Mouse (Mus musculus): ENCODE measurements at regions not wholly inside any gene's neighbourhood (a gene's known extent, or its start where the extent isn't known, plus 50 kb on each side); places are given as distances from the start of the nearest gene placed in this dataset.
A peak's percentile ranks its signal among the peaks of the same experiment; 100 is the strongest.

- in situ Hi-C loops (cut with MboI; ENCODE audit: low pct_ligation_motif_present, low pct_unique_long_range_greater_than_20kb, low sequenced_read_pairs) (no loop called here), dilution Hi-C loops (cut with MboI; ENCODE audit: extremely low pct_ligation_motif_present, extremely low pct_unique_long_range_greater_than_20kb, low sequenced_read_pairs) (no loop called here)
- peaks cover 50% of the 10 kb centered on the region for H3K27me3 ChIP-seq (replicated peaks)
- no peak for DNase-seq (ENCODE audit: extremely low read depth)
- no peaks in the 10 kb centered on the region for H3K36me3 ChIP-seq (replicated peaks in 1 of 2; ENCODE audit: control insufficient read depth in 1 of 2, insufficient read depth in 1 of 2, low read length in 1 of 2)
- H3K4me2 ChIP-seq (ENCODE audit: insufficient read depth, low read depth, poor library complexity, severe bottlenecking), result no peak overlapping the region
- H3K9ac ChIP-seq (ENCODE audit: insufficient read depth, low read depth), result no peak overlapping the region
- no peak overlapping the region for H3K27ac ChIP-seq (ENCODE audit: insufficient read depth, low read depth)
- H3K4me3 ChIP-seq (replicated peaks in 1 of 3; ENCODE audit: low read depth in 2 of 3, low read length in 2 of 3, poor library complexity in 1 of 3), result no peak overlapping the region
- H3K79me2 ChIP-seq (replicated peaks; ENCODE audit: control insufficient read depth, extremely low read depth, insufficient read depth, poor library complexity, severe bottlenecking), result no peaks in the 10 kb centered on the region
- peaks cover 0 to 18% of the 10 kb centered on the region in 2 experiments; a peak in 2 of 4 replicates for H3K4me1 ChIP-seq (ENCODE audit: control insufficient read depth in 1 of 2, insufficient read depth in 2 of 2)
- TF ChIP-seq MXI1 (IDR thresholded peaks at IDR 0.05; ENCODE audit: low read depth, low read length) (no peak), JUN (IDR thresholded peaks at IDR 0.05; ENCODE audit: insufficient read depth, low read depth, low read length) (no peak), ETS1 (conservative IDR thresholded peaks at IDR 0.05; ENCODE audit: low read depth, low read length) (no peak), ZMIZ1 (IDR thresholded peaks at IDR 0.05; ENCODE audit: low read depth, low read length) (no peak)
- H3K9me3 ChIP-seq (replicated peaks; ENCODE audit: low read length), result no peaks in the 10 kb centered on the region
Observed at GRCm38 (mm10) chr11:114128841-114129240, 62.0 kb upstream of the Sdk2 start.

- Histone ChIP-seq H3K9ac (ENCODE audit: insufficient read depth, low read depth) (no peak overlapping the region), H3K4me3 (replicated peaks in 1 of 3; ENCODE audit: low read depth in 2 of 3, low read length in 2 of 3, poor library complexity in 1 of 3) (no peak overlapping the region), H3K27ac (ENCODE audit: insufficient read depth, low read depth) (no peak overlapping the region), H3K4me1 (ENCODE audit: control insufficient read depth in 1 of 2, insufficient read depth in 2 of 2) (peaks cover 0 to 18% of the 10 kb centered on the region in 2 experiments; a peak in 2 of 4 replicates), H3K4me2 (ENCODE audit: insufficient read depth, low read depth, poor library complexity, severe bottlenecking) (peak overlapping the region; percentile 24; the same call in 1 of the 2 replicates), H3K9me3 (replicated peaks; ENCODE audit: low read length) (no peaks in the 10 kb centered on the region), H3K27me3 (replicated peaks) (peaks cover 51% of the 10 kb centered on the region), H3K79me2 (replicated peaks; ENCODE audit: control insufficient read depth, extremely low read depth, insufficient read depth, poor library complexity, severe bottlenecking) (no peaks in the 10 kb centered on the region), H3K36me3 (replicated peaks in 1 of 2; ENCODE audit: control insufficient read depth in 1 of 2, insufficient read depth in 1 of 2, low read length in 1 of 2) (no peaks in the 10 kb centered on the region)
- dilution Hi-C loops (cut with MboI; ENCODE audit: extremely low pct_ligation_motif_present, extremely low pct_unique_long_range_greater_than_20kb, low sequenced_read_pairs), result no loop called here
- in situ Hi-C loops (cut with MboI; ENCODE audit: low pct_ligation_motif_present, low pct_unique_long_range_greater_than_20kb, low sequenced_read_pairs), result no loop called here
- DNase-seq (ENCODE audit: extremely low read depth), result peak; percentile 62
- TF ChIP-seq GABPA (IDR thresholded peaks at IDR 0.05; ENCODE audit: insufficient replicate concordance, low read depth, low read length), result no peak
- no peak for TF ChIP-seq POLR2A (IDR thresholded peaks at IDR 0.05; ENCODE audit: low read depth, low read length)
- no peak for TF ChIP-seq NELFE (IDR thresholded peaks at IDR 0.05; ENCODE audit: low read depth, low read length)
- no peak for TF ChIP-seq IRF4 (IDR thresholded peaks at IDR 0.05; ENCODE audit: low read depth, low read length)
- no peak for TF ChIP-seq USF1 (IDR thresholded peaks at IDR 0.05; ENCODE audit: low read depth, low read length)
- no peak for TF ChIP-seq CHD2 (IDR thresholded peaks at IDR 0.05; ENCODE audit: low read length)
- TF ChIP-seq BHLHE40 (IDR thresholded peaks at IDR 0.05; ENCODE audit: low read depth, low read length), result no peak
- no peak for TF ChIP-seq ZKSCAN1 (IDR thresholded peaks at IDR 0.05; ENCODE audit: borderline replicate concordance, low read depth, low read length)
- TF ChIP-seq MAFK (IDR thresholded peaks at IDR 0.05; ENCODE audit: insufficient replicate concordance, low read length), result no peak
- no peak for TF ChIP-seq PAX5 (IDR thresholded peaks at IDR 0.05; ENCODE audit: low read length)
- TF ChIP-seq HCFC1 (IDR thresholded peaks at IDR 0.05; ENCODE audit: low read depth, low read length), result no peak
- TF ChIP-seq E2F4 (IDR thresholded peaks at IDR 0.05; ENCODE audit: insufficient replicate concordance, low read depth, low read length), result no peak
Observed at GRCm38 (mm10) chr11:114127426-114127825, 60.6 kb upstream of the Sdk2 start.

Data from CH12.LX (cell line).